Mouse (Mus musculus): ENCODE data around the gene Daxx. TPM values are rescaled to one million over a fixed set of nuclear protein-coding genes. Genes with fewer than 3 reads are reported as not detected.
A peak's percentile ranks its signal among the peaks of the same experiment; 100 is the strongest.

Daxx gene
- polyA plus RNA-seq, 1 experiment, result 1.4 TPM

- Histone ChIP-seq H3K4me3 (replicated peaks) (peak overlapping the region; percentile 78), H3K36me3 (ENCODE audit: control insufficient read depth) (peaks cover 53% of the 10 kb centered on the region), H3K27me3 (ENCODE audit: control insufficient read depth) (no peaks in the 10 kb centered on the region; the same call in 1 of the 2 replicates), H3K4me1 (ENCODE audit: control insufficient read depth) (peaks cover 88% of the 10 kb centered on the region), H3K9me3 (ENCODE audit: control insufficient read depth, low read length) (peaks cover 25% of the 10 kb centered on the region)
- TF ChIP-seq GATA1 (IDR thresholded peaks at IDR 0.05; ENCODE audit: low read length), result no peak
- no peak for TF ChIP-seq TAL1 (IDR thresholded peaks at IDR 0.05; ENCODE audit: low read length)
These were observed 8.6 kb downstream of the Daxx start for GRCm38 (mm10) chr17:33917656-33918292.

GRCm38 (mm10) chr17:33918293-33919203, 9.3 kb downstream of the Daxx start:
- Histone ChIP-seq H3K36me3 (ENCODE audit: control insufficient read depth) (peaks cover 47% of the 10 kb centered on the region), H3K4me3 (replicated peaks) (peak overlapping the region; percentile 78), H3K27me3 (ENCODE audit: control insufficient read depth) (no peaks in the 10 kb centered on the region; the same call in 1 of the 2 replicates), H3K4me1 (ENCODE audit: control insufficient read depth) (peaks cover 84% of the 10 kb centered on the region), H3K9me3 (ENCODE audit: control insufficient read depth, low read length) (peaks cover 25% of the 10 kb centered on the region)
- TF ChIP-seq TAL1 (IDR thresholded peaks at IDR 0.05; ENCODE audit: low read length), result no peak
- no peak for TF ChIP-seq GATA1 (IDR thresholded peaks at IDR 0.05; ENCODE audit: low read length)

GRCm38 (mm10) chr17:33919351-33920281, 10.4 kb downstream of the Daxx start:
- peaks cover 83% of the 10 kb centered on the region for H3K4me1 ChIP-seq (ENCODE audit: control insufficient read depth)
- H3K36me3 ChIP-seq (ENCODE audit: control insufficient read depth), result peaks cover 39% of the 10 kb centered on the region
- peaks cover 25% of the 10 kb centered on the region for H3K9me3 ChIP-seq (ENCODE audit: control insufficient read depth, low read length)
- TF ChIP-seq TAL1 (IDR thresholded peaks at IDR 0.05; ENCODE audit: low read length), result no peak
- TF ChIP-seq GATA1 (IDR thresholded peaks at IDR 0.05; ENCODE audit: low read length), result no peak
- no peaks in the 10 kb centered on the region; the same call in 1 of the 2 replicates for H3K27me3 ChIP-seq (ENCODE audit: control insufficient read depth)
- H3K4me3 ChIP-seq (replicated peaks), result peak overlapping the region; percentile 78

- peak overlapping the region; percentile 78 for H3K4me3 ChIP-seq (replicated peaks)
- H3K27me3 ChIP-seq (ENCODE audit: control insufficient read depth), result no peaks in the 10 kb centered on the region; the same call in 1 of the 2 replicates
- H3K9me3 ChIP-seq (ENCODE audit: control insufficient read depth, low read length), result peaks cover 29% of the 10 kb centered on the region
- TF ChIP-seq TAL1 (IDR thresholded peaks at IDR 0.05; ENCODE audit: low read length), result no peak
- no peak for TF ChIP-seq GATA1 (IDR thresholded peaks at IDR 0.05; ENCODE audit: low read length)
- peaks cover 82% of the 10 kb centered on the region for H3K4me1 ChIP-seq (ENCODE audit: control insufficient read depth)
- H3K36me3 ChIP-seq (ENCODE audit: control insufficient read depth), result peaks cover 40% of the 10 kb centered on the region
These were observed 11.3 kb downstream of the Daxx start for GRCm38 (mm10) chr17:33920282-33921097.

GRCm38 (mm10) chr17:33921361-33921760, 12.1 kb downstream of the Daxx start:
- no peaks in the 10 kb centered on the region; the same call in 1 of the 2 replicates for H3K27me3 ChIP-seq (ENCODE audit: control insufficient read depth)
- peaks cover 29% of the 10 kb centered on the region for H3K9me3 ChIP-seq (ENCODE audit: control insufficient read depth, low read length)
- peaks cover 84% of the 10 kb centered on the region for H3K4me1 ChIP-seq (ENCODE audit: control insufficient read depth)
- H3K4me3 ChIP-seq (replicated peaks), result peak overlapping the region; percentile 78
- H3K36me3 ChIP-seq (ENCODE audit: control insufficient read depth), result peaks cover 48% of the 10 kb centered on the region
- TF ChIP-seq GATA1 (IDR thresholded peaks at IDR 0.05; ENCODE audit: low read length) (no peak), TAL1 (IDR thresholded peaks at IDR 0.05; ENCODE audit: low read length) (no peak)

GRCm38 (mm10) chr17:33924577-33925283, 15.5 kb downstream of the Daxx start:
- Histone ChIP-seq H3K9me3 (ENCODE audit: control insufficient read depth, low read length) (peaks cover 4% of the 10 kb centered on the region), H3K4me1 (ENCODE audit: control insufficient read depth) (peaks cover 74% of the 10 kb centered on the region), H3K27me3 (ENCODE audit: control insufficient read depth) (no peaks in the 10 kb centered on the region), H3K4me3 (replicated peaks) (no peak overlapping the region), H3K36me3 (ENCODE audit: control insufficient read depth) (peaks cover 42% of the 10 kb centered on the region)
- no peak for TF ChIP-seq TAL1 (IDR thresholded peaks at IDR 0.05; ENCODE audit: low read length)
- TF ChIP-seq GATA1 (IDR thresholded peaks at IDR 0.05; ENCODE audit: low read length), result no peak

GRCm38 (mm10) chr17:33925406-33926116, 16.3 kb downstream of the Daxx start:
- Histone ChIP-seq H3K36me3 (ENCODE audit: control insufficient read depth) (peaks cover 42% of the 10 kb centered on the region), H3K27me3 (ENCODE audit: control insufficient read depth) (peaks cover under 1% of the 10 kb centered on the region; the same call in 1 of the 2 replicates), H3K4me3 (replicated peaks) (no peak overlapping the region), H3K4me1 (ENCODE audit: control insufficient read depth) (peaks cover 74% of the 10 kb centered on the region), H3K9me3 (ENCODE audit: control insufficient read depth, low read length) (peaks cover 4% of the 10 kb centered on the region)
- TF ChIP-seq TAL1 (IDR thresholded peaks at IDR 0.05; ENCODE audit: low read length), result no peak
- TF ChIP-seq GATA1 (IDR thresholded peaks at IDR 0.05; ENCODE audit: low read length), result no peak

Measured in erythroblast, embryonic 14.5 days (primary cell).